Mouse (Mus musculus): Measurements from ENCODE around the gene Xrra1.
"Not testable (repeated sequence)": the region's sequence is repeated elsewhere in the genome, so short reads cannot be mapped to it uniquely, and the experiment has no call there.

The Xrra1 gene

GRCm38 (mm10) chr7:99858813-99859585 is at the start of gene Xrra1:
TSS of gene Xrra1 (plus strand) at chr7:99859116.
- peak; percentile 99 for DNase-seq (ENCODE audit: low spot score)

- DNase-seq (ENCODE audit: low spot score), result no peak
Observed at GRCm38 (mm10) chr7:99810814-99811213, 48.1 kb upstream of the Xrra1 start.

GRCm38 (mm10) chr7:99811661-99812060 is 47.3 kb upstream of the Xrra1 start:
- no peak for DNase-seq (ENCODE audit: low spot score)

GRCm38 (mm10) chr7:99813394-99813793 is 45.5 kb upstream of the Xrra1 start:
- DNase-seq (ENCODE audit: low spot score), result peak; percentile 18

- not testable (repeated sequence) for DNase-seq (ENCODE audit: low spot score)
Observed at GRCm38 (mm10) chr7:99818181-99818725, 40.7 kb upstream of the Xrra1 start.

- DNase-seq (ENCODE audit: low spot score), result no peak
Observed at GRCm38 (mm10) chr7:99821953-99822352, 37.0 kb upstream of the Xrra1 start.

GRCm38 (mm10) chr7:99822426-99822825 is 36.5 kb upstream of the Xrra1 start:
- DNase-seq (ENCODE audit: low spot score), result no peak

GRCm38 (mm10) chr7:99823045-99823663 is 35.8 kb upstream of the Xrra1 start:
- no peak for DNase-seq (ENCODE audit: low spot score)

- DNase-seq (ENCODE audit: low spot score), result no peak
Observed at GRCm38 (mm10) chr7:99824649-99825483, 34.0 kb upstream of the Xrra1 start.

- DNase-seq (ENCODE audit: low spot score), result no peak
Observed at GRCm38 (mm10) chr7:99825511-99825910, 33.4 kb upstream of the Xrra1 start.

- DNase-seq (ENCODE audit: low spot score), result no peak
Observed at GRCm38 (mm10) chr7:99826096-99826495, 32.8 kb upstream of the Xrra1 start.

- peak; percentile 90 for DNase-seq (ENCODE audit: low spot score)
Observed at GRCm38 (mm10) chr7:99828083-99828570, 30.8 kb upstream of the Xrra1 start, which contains the start of gene Neu3. TSS of gene Neu3 (minus strand) at chr7:99828417.

GRCm38 (mm10) chr7:99833115-99833845 is 25.6 kb upstream of the Xrra1 start:
- no peak for DNase-seq (ENCODE audit: low spot score)

GRCm38 (mm10) chr7:99833846-99834222 is 25.1 kb upstream of the Xrra1 start:
- no peak for DNase-seq (ENCODE audit: low spot score)

GRCm38 (mm10) chr7:99834314-99834853 is 24.5 kb upstream of the Xrra1 start:
- no peak for DNase-seq (ENCODE audit: low spot score)

GRCm38 (mm10) chr7:99836781-99837180 is 22.1 kb upstream of the Xrra1 start:
- no peak for DNase-seq (ENCODE audit: low spot score)

- no peak for DNase-seq (ENCODE audit: low spot score)
Observed at GRCm38 (mm10) chr7:99837358-99838071, 21.4 kb upstream of the Xrra1 start.

- no peak for DNase-seq (ENCODE audit: low spot score)
Observed at GRCm38 (mm10) chr7:99838241-99838640, 20.7 kb upstream of the Xrra1 start.

GRCm38 (mm10) chr7:99845533-99846236 is 13.2 kb upstream of the Xrra1 start:
- DNase-seq (ENCODE audit: low spot score), result no peak

GRCm38 (mm10) chr7:99850534-99850933 is 8.4 kb upstream of the Xrra1 start:
- DNase-seq (ENCODE audit: low spot score), result no peak

Data from layer of hippocampus, adult 11-12 months (tissue).